Mouse (Mus musculus) thymus, adult 2 months (tissue): Measurements from ENCODE around the gene Asic3.

Source experiments
- CTCF ChIP-seq: fragments of 200-500 bp; IDR thresholded peaks from 2 replicates; pipeline ENCODE4 v1.5.1; 2012; ENCODE audit warnings: mild to moderate bottlenecking, control low read depth, low read length, moderate library complexity, borderline replicate concordance; ENCODE audit not compliant: control insufficient read depth, poor library complexity, insufficient read depth; ENCODE audit errors: extremely low read depth
- POLR2A ChIP-seq: fragments of 200-500 bp; IDR thresholded peaks from 2 replicates; pipeline ENCODE4 v1.6.1; 2012; ENCODE audit warnings: mild to moderate bottlenecking, low read length, control low read depth, moderate library complexity; ENCODE audit not compliant: control insufficient read depth, poor library complexity, insufficient read depth; ENCODE audit errors: extremely low read depth

- TF ChIP-seq POLR2A: peak; percentile 60
- TF ChIP-seq CTCF: no peak
Observed at GRCm38 (mm10) chr5:24451264-24452029, 38.3 kb downstream of the Asic3 start.
